Mouse (Mus musculus) brain, embryonic 14.5 days (tissue): ENCODE results near the gene Mrps21.

Experiments used
- CTCF ChIP-seq: fragments of 200-500 bp; IDR thresholded peaks from 2 replicates; pipeline ENCODE4 v1.5.1; 2012; ENCODE audit warnings: inconsistent platforms, mild to moderate bottlenecking, moderate library complexity, borderline replicate concordance; ENCODE audit not compliant: insufficient read depth, insufficient read length; ENCODE audit errors: extremely low read depth
- POLR2A ChIP-seq: fragments of 200-500 bp; IDR thresholded peaks from 2 replicates; pipeline ENCODE4 v1.6.1; 2012; ENCODE audit warnings: mild to moderate bottlenecking, inconsistent platforms, borderline replicate concordance; ENCODE audit not compliant: poor library complexity, insufficient read depth, insufficient read length, severe bottlenecking; ENCODE audit errors: extremely low read depth

- TF ChIP-seq CTCF, result no peak
- TF ChIP-seq POLR2A, result no peak
These were observed 36.3 kb upstream of the Mrps21 start for GRCm38 (mm10) chr3:95907613-95908012.
